Mouse (Mus musculus): ENCODE measurements at regions not wholly inside any gene's neighbourhood (a gene's known extent, or its start where the extent isn't known, plus 50 kb on each side); places are given as distances from the start of the nearest gene placed in this dataset.

DNA sequence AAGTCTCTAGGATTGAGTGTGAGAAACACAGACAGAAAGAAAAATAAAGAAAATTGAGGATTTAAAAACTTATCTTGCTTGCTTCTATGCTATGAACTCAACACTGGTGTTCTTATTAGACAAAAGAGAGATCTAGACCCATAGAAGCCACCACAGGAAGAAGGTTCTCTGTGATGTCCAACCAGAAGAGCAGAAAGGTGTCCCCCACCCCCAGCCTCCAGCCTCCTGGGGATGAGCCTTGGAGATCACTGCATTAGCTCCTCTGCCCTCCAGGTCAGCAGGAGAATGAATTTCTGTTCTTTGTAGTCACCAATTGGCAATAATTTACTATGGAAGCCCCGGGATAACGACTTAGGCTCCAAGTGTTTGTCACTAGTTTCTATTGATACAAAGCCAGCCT lies 444.3 kb upstream of the Cdh4 start:
- no peak for TF ChIP-seq CTCF (IDR thresholded peaks at IDR 0.05; ENCODE audit: insufficient read depth, low read depth, low read length)
- TF ChIP-seq POLR2A (IDR thresholded peaks at IDR 0.05; ENCODE audit: insufficient read depth, low read depth, low read length) = no peak
